Mouse (Mus musculus): ENCODE measurements at regions not wholly inside any gene's neighbourhood (a gene's known extent, or its start where the extent isn't known, plus 50 kb on each side); places are given as distances from the start of the nearest gene placed in this dataset.

DNA sequence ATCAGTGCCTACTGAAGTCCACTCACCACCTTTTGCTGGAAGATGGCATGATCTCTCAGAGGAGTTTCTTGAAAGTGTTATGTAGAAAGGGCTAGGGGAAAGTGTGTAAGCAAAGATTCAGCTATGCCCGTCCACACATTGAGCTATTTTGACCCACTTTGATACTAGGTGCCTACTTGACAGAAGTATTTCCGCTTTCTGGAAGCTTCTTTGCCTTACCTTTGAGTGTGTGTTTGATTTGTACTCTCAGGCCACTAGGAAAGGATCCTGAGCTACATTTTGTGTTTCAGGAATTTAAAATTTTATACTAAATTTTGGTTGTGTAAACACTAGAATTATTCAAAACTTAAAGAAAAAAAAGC, 287.5 kb downstream of the Gm11361 start:
- TF ChIP-seq POLR2A (IDR thresholded peaks at IDR 0.05; ENCODE audit: extremely low read depth, insufficient read depth, low read length) (no peak), CTCF (IDR thresholded peaks at IDR 0.05; ENCODE audit: extremely low read depth, insufficient read depth, low read length) (no peak)

Measured in cortical plate, adult 2 months (tissue).